Mouse (Mus musculus) adipocyte (in vitro differentiated cells): ENCODE data around the gene Rasl11b.

Source experiments
- DNase-seq: peaks from one replicate; pipeline ENCODE4 v3.0.0-alpha.2; 2016; ENCODE audit warnings: low spot score

Rasl11b gene

DNA sequence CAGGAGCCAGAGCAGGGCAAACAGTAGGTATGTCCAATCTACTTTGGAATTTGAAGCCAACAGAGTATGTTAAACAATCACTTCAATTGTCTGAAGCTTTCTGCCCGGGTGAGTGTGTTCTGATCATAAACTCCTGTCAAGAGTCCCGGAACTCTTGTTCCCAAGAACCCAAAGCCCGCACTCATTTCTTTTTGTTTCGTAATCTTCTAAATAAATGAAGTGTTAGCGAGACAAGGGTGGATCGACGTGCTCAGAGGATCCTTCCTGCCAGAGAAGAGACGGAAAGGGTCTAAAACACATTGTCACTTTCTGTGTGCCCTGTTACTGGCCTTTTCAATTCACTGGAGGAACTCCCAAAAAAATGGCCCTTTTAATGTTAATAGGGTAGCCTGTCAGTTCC, 6.2 kb upstream of the Rasl11b start:
- DNase-seq, result no peak

GRCm38 (mm10) chr5:74189484-74190160, 5.5 kb upstream of the Rasl11b start:
- no peak for DNase-seq

- peak; percentile 93 for DNase-seq
These were observed 5.0 kb upstream of the Rasl11b start for GRCm38 (mm10) chr5:74190161-74190491.

GRCm38 (mm10) chr5:74190911-74191310, 4.2 kb upstream of the Rasl11b start:
- peak; percentile 40 for DNase-seq

DNA sequence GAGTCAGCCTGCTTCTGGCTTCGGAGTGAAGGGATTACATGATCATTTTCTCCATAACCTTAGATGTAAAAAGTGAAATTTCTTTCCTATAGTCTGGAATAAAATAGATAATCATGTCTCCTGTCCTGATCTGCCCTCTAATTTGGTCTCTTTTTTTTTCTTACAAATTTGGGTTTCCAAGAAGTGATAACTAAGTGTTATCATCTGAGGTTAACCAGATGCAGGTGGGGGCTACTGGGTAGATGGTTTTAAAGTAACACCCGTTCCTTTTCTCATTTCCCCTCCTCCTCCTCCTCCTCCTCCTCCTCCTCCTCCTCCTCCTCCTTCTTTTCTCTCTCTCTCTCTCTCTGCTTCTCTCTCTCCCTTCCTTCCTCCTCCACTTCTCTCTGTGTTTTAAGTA, 2.1 kb upstream of the Rasl11b start:
- DNase-seq, result no peak

- DNase-seq, result peak; percentile 54
These were observed 1.5 kb upstream of the Rasl11b start for GRCm38 (mm10) chr5:74193626-74194025.

DNA sequence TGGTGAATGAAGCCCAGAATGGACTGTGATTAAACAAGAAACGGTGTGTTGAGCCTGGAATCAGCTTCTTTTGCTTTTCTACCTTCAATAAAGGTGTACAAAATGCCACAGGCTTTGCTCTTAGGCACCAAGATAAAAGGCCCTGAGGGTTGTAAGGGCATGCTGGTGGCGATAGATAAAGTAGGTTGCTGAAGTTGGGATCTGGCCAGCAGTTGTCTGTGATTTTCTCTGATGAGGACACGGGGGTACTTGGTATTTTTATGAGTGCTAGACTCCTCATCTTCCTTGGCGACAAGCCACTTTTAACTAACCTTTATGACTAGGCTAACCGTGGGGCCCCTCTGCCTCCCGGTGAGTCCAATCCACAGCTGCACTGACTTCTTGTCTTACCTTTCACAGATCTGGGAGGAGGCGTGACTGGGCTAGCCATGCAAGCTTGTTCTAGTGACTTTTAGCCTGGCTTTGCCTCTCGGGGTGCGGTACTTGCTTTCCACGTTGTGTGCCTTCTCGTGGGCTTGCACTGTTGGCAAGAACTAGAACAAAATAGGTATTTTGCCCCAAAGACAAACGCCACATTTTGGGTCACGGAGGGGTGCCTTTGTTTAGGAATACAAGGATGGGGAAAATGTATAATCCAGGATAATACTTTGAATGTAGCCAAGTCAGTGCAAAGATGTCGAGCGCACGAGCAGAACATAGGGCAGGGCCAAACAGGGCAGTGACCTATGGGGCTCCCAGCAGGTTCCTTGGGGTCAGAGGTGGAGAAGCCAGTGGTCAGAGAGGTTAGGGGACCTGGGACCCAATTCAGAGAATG, 852 bp upstream of the Rasl11b start:
- DNase-seq, result peak; percentile 38

- peak; percentile 33 for DNase-seq
These were observed 674 bp downstream of the Rasl11b start for GRCm38 (mm10) chr5:74195614-74196306.

DNA sequence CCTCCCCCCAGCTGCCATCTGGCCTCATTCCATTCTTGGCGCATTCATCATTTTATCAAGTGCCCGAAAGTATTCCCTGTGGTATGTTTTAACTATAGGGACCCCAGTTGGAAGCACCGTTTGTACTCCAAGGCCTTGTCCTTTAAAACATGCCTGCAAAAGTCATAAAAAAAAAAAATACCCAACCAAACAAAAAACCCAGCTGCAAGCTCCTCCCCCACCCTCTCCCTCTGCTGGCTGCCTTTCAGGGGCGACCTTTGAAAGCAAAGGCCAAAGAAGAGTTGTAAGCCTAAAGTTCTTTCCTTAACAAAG, 1.2 kb downstream of the Rasl11b start:
- DNase-seq, result peak; percentile 86

- no peak for DNase-seq
These were observed 2.6 kb downstream of the Rasl11b start for GRCm38 (mm10) chr5:74197541-74198330.

- DNase-seq, result no peak
These were observed 3.4 kb downstream of the Rasl11b start for GRCm38 (mm10) chr5:74198446-74198845.

GRCm38 (mm10) chr5:74199793-74200192, 4.7 kb downstream of the Rasl11b start:
- no peak for DNase-seq

GRCm38 (mm10) chr5:74200481-74200880, 5.4 kb downstream of the Rasl11b start:
- DNase-seq, result no peak

DNA sequence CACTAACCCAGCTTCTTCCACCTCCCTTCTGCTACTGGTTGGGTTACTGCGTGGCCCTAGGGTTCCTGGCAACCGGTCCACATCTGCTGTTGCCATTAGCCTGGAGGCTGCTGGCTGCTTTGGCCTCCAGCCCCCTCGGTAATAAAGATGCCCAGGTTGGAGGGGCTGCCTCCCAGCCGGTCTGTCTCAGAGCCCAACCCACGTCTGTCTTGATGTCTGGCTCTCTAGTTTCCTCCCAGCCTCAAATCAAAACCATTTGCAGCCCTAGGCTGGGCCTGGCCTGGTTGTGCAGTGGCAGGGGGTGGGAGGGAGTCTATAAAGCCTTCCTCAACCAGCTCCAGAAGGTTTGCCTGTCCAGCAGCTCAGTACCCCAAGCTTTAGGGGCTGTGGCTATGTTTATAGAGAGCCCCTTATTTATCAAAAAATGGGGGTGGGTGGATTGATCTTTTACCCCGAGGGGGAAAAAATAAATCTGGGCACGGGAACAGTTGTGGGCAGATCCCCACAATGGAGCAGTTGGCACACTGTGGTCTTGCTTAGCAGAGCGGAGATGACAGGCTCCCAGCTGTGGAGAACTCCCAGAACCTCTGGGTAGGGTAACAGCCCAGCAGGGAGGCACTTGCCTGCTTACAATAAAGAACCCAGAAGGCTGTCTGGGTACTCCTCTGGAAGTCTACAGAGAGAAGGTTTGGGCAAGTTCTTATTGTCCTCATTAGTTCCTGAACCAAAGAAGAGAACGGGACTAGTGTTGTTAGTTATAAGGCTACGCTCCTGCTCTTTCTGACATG, 6.7 kb downstream of the Rasl11b start:
- DNase-seq, result no peak

DNA sequence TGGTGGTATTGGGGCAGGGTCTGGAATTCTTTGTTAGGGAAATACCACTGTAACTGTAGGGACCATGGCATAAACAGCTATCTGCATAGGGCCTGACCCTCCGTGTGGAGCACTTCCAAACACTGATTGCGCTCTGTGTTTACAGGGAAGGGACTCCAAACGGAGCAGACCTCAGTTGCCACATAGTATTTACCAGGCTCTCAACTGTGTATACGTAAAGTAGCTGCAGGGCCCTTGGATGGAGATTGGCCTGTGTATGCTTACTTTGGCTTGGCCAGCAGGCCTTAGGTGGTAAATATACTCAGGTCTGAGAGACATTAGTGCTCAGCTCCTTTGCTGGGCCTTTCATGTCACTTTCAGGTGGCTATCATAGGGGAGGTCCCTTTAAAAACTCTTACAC, 7.4 kb downstream of the Rasl11b start:
- DNase-seq, result no peak

- no peak for DNase-seq
These were observed 9.4 kb downstream of the Rasl11b start for GRCm38 (mm10) chr5:74204465-74204864.

- DNase-seq, result no peak
These were observed 10.4 kb downstream of the Rasl11b start for GRCm38 (mm10) chr5:74205509-74205908.

GRCm38 (mm10) chr5:74206038-74206437, 11.0 kb downstream of the Rasl11b start:
- no peak for DNase-seq

- no peak for DNase-seq
These were observed 11.6 kb downstream of the Rasl11b start for GRCm38 (mm10) chr5:74206649-74207048.

DNA sequence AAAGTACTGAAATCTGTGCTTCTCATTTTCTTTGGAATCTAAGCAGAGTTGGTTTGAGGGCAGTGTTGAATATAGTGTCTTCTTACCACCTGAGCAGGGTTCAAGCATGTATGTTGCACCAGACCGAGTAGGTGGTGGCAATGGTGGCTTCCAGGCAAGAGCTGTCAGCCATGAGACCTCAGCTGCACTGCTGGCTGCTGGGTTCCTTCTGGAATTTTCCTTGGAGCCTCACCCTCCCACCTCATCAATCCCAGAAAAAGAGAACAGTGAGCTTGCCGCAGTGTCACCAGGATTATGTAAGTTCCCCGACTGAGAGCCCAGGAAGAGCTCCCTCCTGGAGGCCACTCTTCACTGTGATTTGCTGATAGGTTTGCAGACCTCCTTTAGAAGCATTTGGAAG, 12.1 kb downstream of the Rasl11b start:
- DNase-seq, result no peak

- no peak for DNase-seq
These were observed 13.4 kb downstream of the Rasl11b start for GRCm38 (mm10) chr5:74208438-74208837.

GRCm38 (mm10) chr5:74209640-74210039, 14.6 kb downstream of the Rasl11b start:
- peak; percentile 70 for DNase-seq
